Mouse (Mus musculus): ENCODE measurements around the gene Prpf6. TPM values are rescaled to one million over a fixed set of nuclear protein-coding genes. Genes with fewer than 3 reads are reported as not detected.

Prpf6 gene
- total RNA-seq, 2 experiments from 2014 or later: 36.0 to 38.3 TPM

- intact Hi-C loops (cut with DNase I): loop anchor here (10.0 kb wide), 1 partner anchor 218 kb away; the partner anchor contains the start of gene Polr3k
- no peak for DNase-seq
Observed at GRCm38 (mm10) chr2:181646626-181647472, 55.2 kb downstream of the Prpf6 start.

GRCm38 (mm10) chr2:181648926-181649325 lies 57.3 kb downstream of the Prpf6 start:
- intact Hi-C loops (cut with DNase I): loop anchor here (10.0 kb wide), 1 partner anchor 216 kb away; the partner anchor contains the start of gene Polr3k

DNA sequence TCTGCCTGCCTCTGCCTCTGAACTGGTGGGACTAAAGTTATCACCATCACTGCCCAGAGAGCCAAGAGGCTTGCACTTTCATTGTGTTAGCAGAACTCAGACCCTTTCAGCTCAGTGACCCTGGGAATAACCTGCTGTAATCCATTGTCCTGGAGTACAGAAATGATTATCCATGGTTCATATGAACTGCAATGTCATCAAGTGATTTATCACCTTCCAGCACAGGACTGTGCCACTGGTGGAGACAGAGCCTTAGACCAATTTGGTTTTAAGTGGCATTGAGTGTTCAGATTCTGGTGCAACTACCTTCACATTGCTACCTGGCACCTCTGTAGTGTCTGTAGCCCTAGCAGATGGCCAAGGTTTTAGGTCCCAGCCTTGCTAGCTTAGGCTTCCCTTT lies 61.4 kb downstream of the Prpf6 start:
- DNase-seq: no peak
- intact Hi-C loops (cut with DNase I): no loop called here

More at GRCm38 (mm10) chr2:181648926-181649325, 57.3 kb downstream of the Prpf6 start:
- DNase-seq: no peak

DNA sequence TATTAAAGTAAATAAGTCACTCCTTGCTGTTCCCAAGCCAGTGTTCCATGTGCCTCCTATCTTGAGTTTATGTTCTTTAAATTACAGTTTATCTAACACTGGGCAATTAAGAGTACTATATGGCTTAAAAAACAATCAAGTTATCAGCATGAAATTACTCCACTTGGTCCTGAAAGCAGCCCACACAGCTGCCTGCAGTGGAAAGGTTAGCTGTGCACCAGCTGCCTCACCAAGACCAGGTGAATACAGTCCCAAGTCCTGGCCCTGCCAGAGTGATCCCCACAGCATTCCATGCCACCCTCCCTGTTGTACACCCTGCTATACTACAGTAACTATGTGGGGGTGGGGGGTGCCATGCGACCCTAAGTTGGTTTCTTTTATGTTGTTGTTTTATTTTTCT lies 61.9 kb downstream of the Prpf6 start:
- no peak for DNase-seq
- intact Hi-C loops (cut with DNase I): no loop called here

GRCm38 (mm10) chr2:181656734-181657133 lies 65.1 kb downstream of the Prpf6 start, which contains the start of gene Gm29797:
Gm29797 (plus strand) TSS chr2:181657034.
- intact Hi-C loops (cut with DNase I): no loop called here
- DNase-seq: no peak

DNA sequence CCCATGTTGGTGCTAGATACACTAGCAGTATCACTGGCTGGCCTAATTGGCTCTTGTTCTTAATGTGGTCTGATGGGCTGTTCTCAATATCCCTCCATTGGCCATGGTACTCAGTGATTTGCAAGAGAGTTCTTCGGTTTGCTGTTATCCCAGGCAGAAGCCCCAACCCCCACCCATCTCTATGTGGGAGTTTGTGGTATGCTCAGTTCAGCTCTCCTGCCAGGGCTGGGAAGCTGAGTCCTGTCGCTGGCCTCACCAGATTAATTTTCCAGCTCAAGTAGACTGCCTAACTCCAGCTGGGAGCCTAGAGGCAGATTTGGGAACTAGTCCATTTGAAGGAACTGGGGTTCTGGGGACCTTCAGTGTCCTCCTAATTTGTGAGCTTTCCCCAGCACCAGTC lies 65.8 kb downstream of the Prpf6 start:
- intact Hi-C loops (cut with DNase I): no loop called here
- DNase-seq: no peak

- DNase-seq: no peak
- intact Hi-C loops (cut with DNase I): loop anchor here (2.0 kb wide), 3 partner anchors 14 to 48 kb away; no protein-coding TSS in a partner anchor
Observed at GRCm38 (mm10) chr2:181658528-181658927, 66.9 kb downstream of the Prpf6 start.

- intact Hi-C loops (cut with DNase I): loop anchor here (1.0 to 2.0 kb wide), 4 partner anchors 14 to 48 kb away; no protein-coding TSS in a partner anchor
- peak; percentile 67 to 70 for DNase-seq
Observed at GRCm38 (mm10) chr2:181658930-181659555, 67.4 kb downstream of the Prpf6 start.

- intact Hi-C loops (cut with DNase I): loop anchor here (1.0 to 2.0 kb wide), 4 partner anchors 15 to 47 kb away; no protein-coding TSS in a partner anchor
- peak; percentile 87 to 89 for DNase-seq
Observed at GRCm38 (mm10) chr2:181659609-181660055, 68.0 kb downstream of the Prpf6 start.

DNA sequence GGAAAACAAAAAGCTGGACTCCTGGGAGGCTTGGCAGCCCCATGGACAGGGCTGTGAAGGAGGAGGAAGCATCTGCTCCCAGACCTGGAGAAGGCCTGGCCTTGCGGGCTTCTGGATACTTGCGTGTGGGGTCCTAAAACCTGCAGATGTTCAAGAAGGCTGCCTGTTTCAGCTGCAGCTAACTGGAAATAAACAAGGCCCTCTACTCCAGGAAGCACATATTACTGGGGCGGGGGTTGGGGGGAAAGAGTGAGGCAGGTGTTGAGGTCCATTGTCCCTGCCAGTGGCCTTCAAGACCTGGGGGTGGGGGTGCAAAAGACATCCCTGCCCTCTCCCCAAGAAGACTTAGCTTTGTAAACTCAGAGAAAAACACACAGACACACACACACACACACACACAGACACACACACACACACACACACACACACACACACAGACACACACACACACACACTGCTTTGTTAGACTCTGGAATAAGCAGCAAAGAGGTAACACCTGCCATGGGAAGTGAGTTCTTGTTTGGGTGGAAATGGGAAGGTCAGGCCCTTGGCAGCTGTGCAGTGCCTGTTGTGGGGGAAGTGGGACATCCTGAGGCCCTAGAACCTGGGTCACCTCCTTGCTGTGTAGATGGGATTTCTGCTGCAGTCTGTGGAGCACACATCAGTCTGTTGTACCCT lies 71.1 kb downstream of the Prpf6 start:
- no peak for DNase-seq
- intact Hi-C loops (cut with DNase I): no loop called here

DNA sequence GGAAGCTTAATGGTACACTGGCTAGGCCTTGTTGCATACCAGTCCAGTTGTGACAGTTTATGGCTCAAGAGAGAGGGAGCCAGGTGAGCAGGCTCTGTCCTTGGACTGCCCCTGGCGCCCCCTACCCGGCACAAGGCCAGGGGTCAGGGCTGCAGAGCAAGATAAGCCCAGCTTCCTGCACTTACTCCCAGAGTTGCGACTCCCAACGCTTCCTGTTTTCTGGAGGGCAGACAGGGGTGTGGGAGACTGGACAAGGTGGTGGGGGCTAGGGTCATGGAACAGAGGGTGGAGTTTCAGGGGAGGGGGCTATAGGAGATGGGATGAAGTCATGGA lies 71.6 kb downstream of the Prpf6 start:
- intact Hi-C loops (cut with DNase I): no loop called here
- peak; percentile 75 to 79 for DNase-seq

DNA sequence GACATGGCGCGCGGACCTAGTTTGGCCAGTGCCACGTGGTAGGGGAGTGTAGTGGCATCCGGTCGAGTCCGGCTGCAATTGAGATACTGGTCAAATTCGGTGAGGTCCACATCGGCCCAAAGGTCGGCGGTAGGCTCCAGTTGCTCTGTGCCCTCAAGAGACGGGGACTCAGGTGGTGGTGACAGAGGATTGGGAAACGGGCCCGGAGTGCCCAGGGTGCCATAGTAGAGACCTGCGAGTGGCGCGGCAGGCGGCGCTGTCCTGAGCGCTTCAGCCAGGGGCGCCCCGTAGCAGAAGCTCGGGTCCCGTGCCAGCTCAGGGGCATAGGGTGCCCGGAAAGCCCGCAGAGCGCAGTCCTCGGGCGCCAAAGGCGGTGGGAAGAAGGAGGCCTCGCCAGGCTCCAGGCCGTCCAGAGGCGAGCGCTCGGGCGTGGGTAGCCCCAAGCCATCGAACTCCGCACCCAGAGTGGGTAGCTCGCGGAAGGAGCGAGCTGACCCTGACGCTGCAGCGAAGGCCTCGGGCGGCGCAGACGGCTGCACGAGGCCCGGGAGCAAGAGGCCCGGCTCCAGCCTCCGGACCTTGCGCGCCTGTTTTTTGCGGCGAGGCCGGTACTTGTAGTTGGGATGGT lies 78.7 kb downstream of the Prpf6 start:
- peak in 1 of 2 experiments; percentile 35 for DNase-seq
- intact Hi-C loops (cut with DNase I): loop anchor here (5.0 kb wide), 1 partner anchor 208 kb away; no protein-coding TSS in a partner anchor

- intact Hi-C loops (cut with DNase I): loop anchor here (5.0 kb wide), 1 partner anchor 209 kb away; no protein-coding TSS in a partner anchor
- no peak for DNase-seq
Observed at GRCm38 (mm10) chr2:181670913-181671311, 79.2 kb downstream of the Prpf6 start.

GRCm38 (mm10) chr2:181671326-181671725 lies 79.7 kb downstream of the Prpf6 start, which contains the start of gene Sox18:
Sox18 (minus strand) TSS chr2:181671640.
- DNase-seq: peak; percentile 82 to 85
- intact Hi-C loops (cut with DNase I): loop anchor here (5.0 kb wide), 1 partner anchor 209 kb away; no protein-coding TSS in a partner anchor

DNA sequence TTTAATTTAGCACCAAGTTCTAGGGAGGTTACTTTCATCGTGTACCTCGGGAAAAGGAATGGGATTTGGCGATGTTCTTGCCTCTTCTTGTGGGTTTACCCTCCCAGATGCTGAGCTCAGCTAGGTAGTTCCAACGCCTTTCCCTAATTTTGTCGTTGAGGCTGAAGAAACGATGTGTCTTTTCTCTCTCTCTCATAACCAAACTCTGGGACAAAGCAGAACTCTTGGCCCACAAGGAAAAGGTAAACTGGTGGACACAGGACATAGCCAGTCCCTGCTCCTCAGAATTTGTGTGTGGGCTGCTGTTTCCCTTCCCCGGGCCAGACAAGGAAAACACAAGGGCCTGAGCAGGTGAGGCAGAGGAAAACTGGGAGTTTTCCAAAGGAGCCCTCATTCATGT lies 80.3 kb downstream of the Prpf6 start:
- DNase-seq: no peak
- intact Hi-C loops (cut with DNase I): loop anchor here (5.0 kb wide), 1 partner anchor 210 kb away; no protein-coding TSS in a partner anchor

- no peak for DNase-seq
- intact Hi-C loops (cut with DNase I): loop anchor here (5.0 kb wide), 1 partner anchor 211 kb away; no protein-coding TSS in a partner anchor
Observed at GRCm38 (mm10) chr2:181673501-181673900, 81.8 kb downstream of the Prpf6 start.

GRCm38 (mm10) chr2:181674934-181675333 lies 83.3 kb downstream of the Prpf6 start:
- intact Hi-C loops (cut with DNase I): loop anchor here (5.0 kb wide), 1 partner anchor 213 kb away; no protein-coding TSS in a partner anchor
- no peak for DNase-seq

GRCm38 (mm10) chr2:181675454-181675853 lies 83.8 kb downstream of the Prpf6 start:
- intact Hi-C loops (cut with DNase I): no loop called here
- peak; percentile 74 to 78 for DNase-seq

DNA sequence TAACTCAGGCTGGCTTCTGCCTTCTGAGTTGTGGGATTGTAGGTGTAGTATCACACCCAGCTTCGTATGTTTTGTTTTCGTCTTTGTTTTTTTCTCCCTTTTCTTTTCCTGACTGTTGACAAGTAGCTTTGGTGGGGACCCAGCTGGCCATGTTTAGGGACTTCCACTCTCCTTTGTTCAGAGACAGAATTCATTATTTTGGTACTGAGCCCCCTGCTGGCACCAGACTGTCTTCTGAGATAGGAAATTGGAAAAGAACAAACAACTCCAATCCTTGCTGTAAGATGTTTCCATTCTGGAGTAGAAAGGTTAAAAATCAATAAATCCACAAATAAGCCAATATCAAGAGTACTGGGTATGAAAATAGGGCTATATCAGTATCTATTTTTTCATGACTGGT lies 84.8 kb downstream of the Prpf6 start:
- intact Hi-C loops (cut with DNase I): no loop called here
- no peak for DNase-seq

Data from heart, postnatal 36 days (tissue).